Comparison of ENCODE assay signal across 9 mouse cellular contexts in genomic region chr6:86085518-86085917, GRCm38 (mm10). TPM values are rescaled to one million over a fixed set of nuclear protein-coding genes. Genes with fewer than 3 reads are reported as not detected.
A peak's percentile ranks its signal among the peaks of the same experiment; 100 is the strongest.
DNase-seq lines count a peak whose midpoint lies in the region; ATAC-seq and TF ChIP-seq lines count a peak whose summit lies in the region.
"Had no signal": no experiment of that assay in that cellular context is flagged by ENCODE, and none has a peak within 500 bp of the region (broad histone marks: within the 10 kb centered on the region; RNA-seq: fewer than 3 reads in every experiment).

No protein-coding gene starts in this region.

- DNase-seq in heart, postnatal 0 days (ENCODE audit: low spot score), result no peak
- DNase-seq in adrenal gland, postnatal 14 days, result peak; percentile 84
- DNase-seq in embryo, embryonic 11.5 days (ENCODE audit: low read depth, low spot score), result peak; percentile 27
- peak; percentile 54 to 80 for DNase-seq in layer of hippocampus, postnatal 25 days (ENCODE audit: extremely low spot score in 1 of 2, low spot score in 1 of 2)
- DNase-seq in natural killer cell, adult 2 months (ENCODE audit: low spot score in 2 of 2), result peak; percentile 22 to 32
- DNase-seq in thymus, postnatal 4 days, result peak; percentile 68

- H3K4me2 ChIP-seq in heart, postnatal 0 days (ENCODE audit: low read depth, low read length), result no peak overlapping the region
- H3K4me2 ChIP-seq in heart, embryonic 12.5 days, result no peak overlapping the region
- H3K4me2 ChIP-seq: embryonic facial prominence, embryonic 12.5 days had no signal

- H3K79me2 ChIP-seq in C2C12 (ENCODE audit: control insufficient read depth, insufficient read depth), result no peaks in the 10 kb centered on the region

- H3K27me3 ChIP-seq in heart, postnatal 0 days (ENCODE audit: control insufficient read depth, insufficient read depth, low read length), result no peaks in the 10 kb centered on the region
- H3K27me3 ChIP-seq in heart, embryonic 12.5 days (replicated peaks), result no peaks in the 10 kb centered on the region
- no peaks in the 10 kb centered on the region for H3K27me3 ChIP-seq in C2C12 (ENCODE audit: control insufficient read depth, insufficient read depth, insufficient read length)
- H3K27me3 ChIP-seq: embryonic facial prominence, embryonic 12.5 days had no signal

- H3ac ChIP-seq in C2C12 (ENCODE audit: control insufficient read depth, insufficient read length, low read depth), result no peak overlapping the region

- no peak overlapping the region for H3K27ac ChIP-seq in heart, postnatal 0 days (ENCODE audit: low read depth)
- H3K27ac ChIP-seq in heart, embryonic 12.5 days (ENCODE audit: poor library complexity, severe bottlenecking), result no peak overlapping the region
- H3K27ac ChIP-seq: embryonic facial prominence, embryonic 12.5 days had no signal

- no peak for TF ChIP-seq EP300 in heart, postnatal 0 days (IDR thresholded peaks at IDR 0.05; ENCODE audit: low read depth)

- no peak for ATAC-seq in heart, postnatal 0 days (ENCODE audit: insufficient read depth, low read depth)
- no peak for ATAC-seq in heart, embryonic 12.5 days (ENCODE audit: insufficient number of reproducible peaks, low FRiP score)

- no peak overlapping the region for H3K9ac ChIP-seq in heart, postnatal 0 days (replicated peaks; ENCODE audit: low read depth, low read length)
- H3K9ac ChIP-seq in heart, embryonic 12.5 days, result no peak overlapping the region
- H3K9ac ChIP-seq: embryonic facial prominence, embryonic 12.5 days had no signal

- H3K4me3 ChIP-seq in heart, postnatal 0 days (ENCODE audit: low read depth, low read length), result no peak overlapping the region
- H3K4me3 ChIP-seq in heart, embryonic 12.5 days, result no peak overlapping the region
- H3K4me3 ChIP-seq in C2C12 (ENCODE audit: insufficient read depth, poor library complexity, severe bottlenecking), result no peak overlapping the region
- H3K4me3 ChIP-seq: embryonic facial prominence, embryonic 12.5 days had no signal

- 61% methylated on average over 6 of the region's 6 CpGs for WGBS in heart, postnatal 0 days
- 54% methylated on average over 6 of the region's 6 CpGs for WGBS in heart, embryonic 12.5 days

- no peaks in the 10 kb centered on the region for H3K79me3 ChIP-seq in C2C12 (ENCODE audit: low read depth)

- H3K4me1 ChIP-seq in heart, postnatal 0 days (ENCODE audit: control insufficient read depth, insufficient read depth), result no peaks in the 10 kb centered on the region
- no peaks in the 10 kb centered on the region for H3K4me1 ChIP-seq in heart, embryonic 12.5 days (replicated peaks)

- H3K9me3 ChIP-seq in heart, postnatal 0 days (replicated peaks; ENCODE audit: control insufficient read depth, low read length), result no peaks in the 10 kb centered on the region
- H3K9me3 ChIP-seq in heart, embryonic 12.5 days (replicated peaks), result no peaks in the 10 kb centered on the region
- H3K9me3 ChIP-seq: embryonic facial prominence, embryonic 12.5 days had no signal

- H3K36me3 ChIP-seq in heart, postnatal 0 days (replicated peaks; ENCODE audit: control insufficient read depth, insufficient read depth, low read length), result no peaks in the 10 kb centered on the region
- no peaks in the 10 kb centered on the region for H3K36me3 ChIP-seq in heart, embryonic 12.5 days
- H3K36me3 ChIP-seq in C2C12 (ENCODE audit: control insufficient read depth, insufficient read depth), result no peaks in the 10 kb centered on the region
- H3K36me3 ChIP-seq: embryonic facial prominence, embryonic 12.5 days had no signal

- peak; percentile 56 for TF ChIP-seq CTCF in heart, postnatal 0 days (IDR thresholded peaks at IDR 0.05; ENCODE audit: low read depth)
- TF ChIP-seq CTCF in C2C12 (IDR thresholded peaks at IDR 0.05; ENCODE audit: control insufficient read depth, insufficient read depth, insufficient read length), result peak; percentile 59

TF ChIP-seq in C2C12, 6 proteins besides CTCF, POLR2A, EP300 and RAD21:
- TF ChIP-seq MAX (IDR thresholded peaks at IDR 0.05) (no peak), MYOG (IDR thresholded peaks at IDR 0.05; ENCODE audit: control insufficient read depth, extremely low read depth, insufficient read length) (no peak), CEBPB (IDR thresholded peaks at IDR 0.05; ENCODE audit: low read depth) (no peak), USF1 (IDR thresholded peaks at IDR 0.05; ENCODE audit: low read depth) (no peak)

RNA-seq across cellular contexts. Expression of gene Add2, which starts 57.0 kb away (rescaled TPM):
- 1.2 and 2.6 TPM in 2 replicates for total RNA-seq in heart, postnatal 0 days (2014; rRNA removed; ENCODE audit: low replicate concordance)
- 1.1 and 1.5 TPM in 2 replicates for polyA plus RNA-seq in heart, postnatal 0 days (2015; fragmentation: Nextera tagmentation; extraction: Ambion mirVana)
- polyA plus RNA-seq in heart, embryonic 12.5 days (2016; fragmentation: Nextera tagmentation; extraction: Ambion mirVana), result 10.8 and 12.3 TPM in 2 replicates
- polyA plus RNA-seq in C2C12 (2012; fragmentation: generic; extraction: Trizol), result 6.7 TPM
- 5.2 and 6.1 TPM in 2 replicates for total RNA-seq in adrenal gland, postnatal 14 days (2021)
- 100 to 1,000 TPM; 279 to 295 TPM for total RNA-seq in layer of hippocampus, postnatal 25 days (2021)

Comparison
In these comparisons a context has a peak if more than half of its experiments do, and no peak if none do; other contexts are left out.
1. RNA of gene Add2, which starts 57.0 kb away (total RNA-seq): 279 to 295 TPM in layer of hippocampus, postnatal 25 days; 5.2 to 6.1 TPM in adrenal gland, postnatal 14 days and 1.2 to 2.6 TPM in heart, postnatal 0 days; every median in the first group is over 10 times any median in the second.